Mouse (Mus musculus) adrenal gland, postnatal 36 days (tissue): ENCODE measurements around the gene Zar1. TPM values are rescaled to one million over a fixed set of nuclear protein-coding genes. Genes with fewer than 3 reads are reported as not detected.
"Not testable (repeated sequence)": the region's sequence is repeated elsewhere in the genome, so short reads cannot be mapped to it uniquely, and the experiment has no call there.

ENCODE experiments used
- DNase-seq, 2 experiments: peaks; one replicate each; pipeline ENCODE4 v3.0.0; 2021; ENCODE audit warnings: mixed read lengths in 1 of 2
- long read RNA-seq, 2 experiments: library from polyadenylated mRNA; stranded (forward); transcript quantifications; one replicate each; pipeline ENCODE4 v2.0.0; 2021; ENCODE audit warnings: borderline sequencing depth in 2 of 2
- total RNA-seq, 2 experiments: library from RNA; stranded (reverse); gene quantifications; 2 replicates each; pipeline ENCODE4 v1.2.3; 2021

The Zar1 gene
- under 1 TPM in 1 of 2 experiments, not detected in 1; 0.16 TPM for total RNA-seq
- long read RNA-seq, experiment 1: 0 reads
- long read RNA-seq, experiment 2: 0 reads

DNA sequence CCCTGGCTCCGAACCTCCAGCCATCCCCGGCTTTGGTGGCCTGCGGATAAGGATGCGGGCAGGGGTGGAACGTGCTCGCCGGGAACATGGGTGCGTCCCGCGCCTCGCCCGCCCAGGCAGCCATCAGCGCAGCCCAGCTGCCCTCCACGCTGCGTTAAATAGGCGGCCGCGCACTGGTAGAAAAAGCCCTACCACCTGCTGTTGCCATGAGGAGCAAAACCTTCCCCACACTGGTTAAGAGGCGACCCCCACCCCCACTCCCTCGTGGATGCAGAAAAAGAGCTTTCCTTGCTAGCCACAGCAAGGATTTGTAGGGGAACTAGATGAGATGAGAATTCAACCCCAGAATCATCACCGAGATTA is at the start of gene Zar1:
Gene Zar1 (minus strand): TSS at position 285 of the 363 bp plus-strand sequence.
- DNase-seq: not testable (repeated sequence)

DNA sequence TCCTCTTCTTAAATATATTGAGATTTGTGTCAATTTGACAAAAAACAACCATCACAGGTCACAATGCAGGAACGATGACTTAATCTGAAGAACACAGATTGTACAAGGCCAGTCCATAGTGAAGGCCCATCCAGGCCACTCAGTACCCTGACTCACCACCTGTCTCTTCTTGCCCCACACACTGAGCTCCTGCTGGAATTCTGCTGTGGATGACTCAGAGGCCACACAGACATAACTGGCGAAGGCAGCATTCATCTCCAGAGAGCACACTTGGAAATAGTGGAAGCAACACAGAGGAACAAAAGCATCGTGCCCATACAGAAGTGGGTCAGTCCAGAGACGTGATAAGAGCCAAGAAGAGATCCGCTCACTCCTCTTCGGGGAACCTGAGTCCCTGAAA is 49.0 kb upstream of the Zar1 start:
- DNase-seq: peak; percentile 64 to 68

DNA sequence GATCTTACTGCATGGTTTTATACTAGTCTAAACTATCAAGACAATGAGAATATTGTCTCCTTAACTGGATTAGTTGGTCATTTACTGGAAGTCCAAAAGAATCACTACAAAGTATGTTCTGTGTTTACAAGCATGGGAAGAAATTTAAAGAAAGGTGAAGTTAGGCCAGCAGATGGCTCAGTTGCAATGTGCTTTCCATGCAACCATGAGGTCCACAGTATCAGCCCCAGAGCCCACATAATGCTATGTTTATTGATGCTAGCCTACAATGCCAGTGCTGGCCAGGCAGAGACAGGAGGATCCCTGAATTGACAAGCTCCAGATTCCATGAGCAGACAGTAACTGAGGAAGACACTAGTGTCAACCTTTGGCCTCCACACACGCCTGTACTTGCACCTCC is 40.0 kb upstream of the Zar1 start:
- DNase-seq: no peak

DNA sequence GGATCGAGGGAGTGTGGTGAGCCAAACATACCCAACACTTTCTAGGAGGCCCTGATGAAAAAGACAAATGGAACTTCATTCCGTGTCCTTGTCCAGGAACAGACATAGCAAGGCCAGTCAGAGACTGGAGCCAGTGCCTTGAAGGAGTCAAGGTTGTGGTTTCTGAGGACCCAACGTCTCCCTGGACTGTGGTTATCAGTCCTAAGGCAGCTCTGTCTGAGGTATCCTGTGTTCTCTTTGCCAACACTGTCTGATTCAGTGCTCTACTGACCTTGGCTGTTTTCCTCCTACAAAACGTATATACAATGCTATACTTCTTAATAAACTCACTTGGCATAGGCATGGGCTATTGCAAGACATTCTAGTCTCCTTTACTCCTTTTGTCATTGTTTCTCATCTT is 36.4 kb upstream of the Zar1 start:
- no peak for DNase-seq

DNA sequence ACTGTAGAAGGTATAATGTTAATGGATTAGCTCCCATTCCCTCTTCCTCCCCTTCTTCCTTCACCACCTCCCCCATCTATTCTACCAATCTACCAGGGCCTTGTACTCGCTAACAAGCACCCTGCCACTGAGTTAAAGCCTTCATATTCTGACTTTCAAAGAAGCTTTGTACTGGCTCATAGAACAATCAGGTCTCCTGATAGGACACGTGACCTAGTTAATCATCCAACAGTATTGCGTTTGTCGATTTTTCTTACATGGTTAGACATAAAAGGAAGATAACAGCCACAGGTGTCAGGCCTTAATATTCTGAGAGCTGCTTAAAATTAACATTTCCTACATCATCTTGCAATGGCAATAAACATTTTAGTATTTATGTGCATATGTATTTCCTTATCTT is 22.1 kb upstream of the Zar1 start:
- DNase-seq: no peak

DNA sequence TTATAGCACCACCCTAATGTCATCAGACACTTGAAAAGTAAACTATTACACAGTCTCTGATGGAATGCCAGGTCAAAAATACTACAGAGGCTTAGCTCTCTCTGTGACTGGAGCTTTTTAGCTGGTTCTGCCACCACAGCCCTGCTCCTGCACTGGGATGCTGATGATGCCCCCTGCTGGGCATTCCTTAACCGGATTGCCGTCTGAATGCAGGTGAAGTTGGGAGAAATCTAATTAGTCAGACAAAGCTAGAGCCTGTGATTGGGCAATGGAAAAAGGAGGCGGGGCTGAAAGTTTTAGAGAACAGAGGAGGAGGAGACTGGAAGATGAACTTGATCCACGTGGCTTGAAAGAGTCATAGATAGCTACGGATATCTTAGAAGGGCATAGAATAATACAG is 20.0 kb upstream of the Zar1 start:
- DNase-seq: peak; percentile 76 to 79

DNA sequence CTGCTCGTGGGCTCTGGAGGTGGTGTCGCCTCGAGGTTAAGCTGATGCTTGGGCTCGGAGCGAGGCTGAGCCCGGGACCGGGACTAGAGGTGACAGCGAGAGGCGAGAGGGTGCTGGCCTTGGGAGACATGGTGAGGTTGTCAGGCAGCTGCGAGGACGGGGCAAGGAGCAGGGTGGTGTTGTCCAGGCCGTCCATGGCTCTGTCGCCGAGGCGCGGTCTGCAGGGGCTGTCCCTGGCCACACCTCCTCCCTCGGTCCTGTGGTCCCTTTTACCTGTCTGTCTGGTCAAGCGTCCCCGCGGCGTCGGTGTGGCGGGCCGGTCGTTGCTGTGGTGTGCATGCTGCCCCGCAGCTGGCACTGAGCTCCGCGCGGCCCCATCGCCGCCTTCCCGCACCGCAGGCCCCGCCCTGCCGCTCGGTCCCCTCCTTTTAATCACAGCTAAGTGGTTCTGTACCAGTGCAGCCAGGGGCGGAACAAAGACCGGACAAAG is 6.2 kb upstream of the Zar1 start, which contains the start of gene Gm5868:
Gene Gm5868 (minus strand): TSS at position 360 of the 490 bp plus-strand sequence.
- peak; percentile 20 for DNase-seq

DNA sequence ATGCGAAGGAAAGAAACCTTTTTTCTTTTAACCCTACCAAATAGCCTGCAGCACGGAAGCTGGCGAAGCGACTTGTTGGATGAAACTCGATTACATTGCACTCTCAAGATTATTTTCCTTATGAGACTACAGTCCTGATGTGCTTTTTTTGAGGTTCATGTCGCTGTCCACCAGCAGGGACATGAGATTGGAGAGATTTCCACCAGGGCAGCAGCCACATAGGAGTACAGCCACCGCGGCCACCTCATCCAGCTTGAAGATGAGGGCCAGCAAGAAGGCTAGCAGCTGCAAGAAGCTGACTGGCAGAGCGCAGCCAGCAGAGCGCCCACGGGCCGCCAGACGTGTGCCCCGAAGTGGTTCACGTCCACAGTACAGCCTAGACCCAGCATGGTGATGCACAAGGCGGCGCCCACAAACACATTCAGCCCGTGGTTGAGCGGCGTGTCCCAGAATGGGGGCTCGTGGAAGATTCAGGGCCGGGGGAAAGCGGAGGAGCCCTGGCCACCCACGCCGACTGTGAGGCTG is 5.7 kb upstream of the Zar1 start:
- not testable (repeated sequence) for DNase-seq

DNA sequence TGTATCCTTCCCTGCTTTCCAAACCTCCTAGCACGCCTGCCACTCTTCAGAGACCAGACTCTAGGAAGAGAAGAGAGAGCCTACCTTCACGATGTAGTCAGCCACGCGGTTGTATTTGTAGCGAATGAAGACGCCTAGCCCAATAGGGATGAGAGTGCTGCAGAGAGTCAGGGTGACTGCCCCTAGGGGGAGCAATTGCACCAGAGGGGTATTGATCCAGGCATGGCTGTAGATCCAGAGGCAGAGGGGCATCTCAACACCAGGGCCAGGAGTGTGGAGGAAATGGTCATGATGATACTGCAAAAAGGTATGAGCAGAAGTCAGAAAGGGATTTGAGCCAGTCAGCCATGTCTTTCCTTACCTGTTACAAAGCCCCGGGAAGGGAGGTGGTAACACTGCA is 5.1 kb upstream of the Zar1 start:
- peak; percentile 14 to 23 for DNase-seq

DNA sequence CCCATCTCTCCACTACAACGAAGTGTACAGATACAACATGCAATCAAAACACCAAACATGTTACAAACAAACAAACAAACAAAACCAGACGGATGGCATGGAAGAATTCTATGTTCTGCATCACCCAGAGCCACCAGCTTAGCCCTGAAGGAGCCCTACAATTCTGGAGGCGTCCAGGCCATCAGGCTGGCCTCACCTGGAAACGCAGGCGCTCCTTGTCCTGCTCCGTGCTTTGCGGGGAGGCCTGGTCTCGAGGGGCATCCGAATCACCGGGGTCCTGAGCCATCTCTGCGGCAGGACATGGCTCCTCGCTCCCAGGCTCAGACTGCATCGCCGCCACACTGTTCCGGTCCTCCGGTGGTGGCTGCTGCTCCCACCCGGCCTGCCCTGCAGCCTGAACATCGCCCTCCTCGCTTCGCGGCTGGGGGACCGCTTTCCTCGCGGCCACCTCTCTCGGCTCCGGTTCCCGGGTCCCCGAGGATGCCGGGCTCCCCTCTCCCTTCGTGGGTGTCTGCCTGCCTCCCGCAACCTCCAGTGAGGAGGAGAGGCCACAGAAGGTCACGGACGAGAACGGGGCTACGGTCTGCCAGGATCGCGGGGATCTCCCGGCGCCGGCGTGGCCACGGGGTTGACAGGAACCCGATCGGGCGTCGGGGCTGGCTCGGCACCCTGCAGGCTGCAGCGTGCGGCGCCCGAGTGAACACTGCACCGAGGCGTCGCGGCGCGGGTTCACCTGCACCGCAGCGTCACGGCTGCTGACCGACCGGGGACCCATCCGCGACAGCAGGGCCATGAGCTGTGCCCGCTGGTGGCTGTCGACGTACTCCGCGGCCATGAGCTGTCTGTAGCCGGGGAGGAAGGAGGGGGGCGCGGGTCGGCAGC is 725 bp downstream of the Zar1 start:
- DNase-seq: peak; percentile 14 to 15

DNA sequence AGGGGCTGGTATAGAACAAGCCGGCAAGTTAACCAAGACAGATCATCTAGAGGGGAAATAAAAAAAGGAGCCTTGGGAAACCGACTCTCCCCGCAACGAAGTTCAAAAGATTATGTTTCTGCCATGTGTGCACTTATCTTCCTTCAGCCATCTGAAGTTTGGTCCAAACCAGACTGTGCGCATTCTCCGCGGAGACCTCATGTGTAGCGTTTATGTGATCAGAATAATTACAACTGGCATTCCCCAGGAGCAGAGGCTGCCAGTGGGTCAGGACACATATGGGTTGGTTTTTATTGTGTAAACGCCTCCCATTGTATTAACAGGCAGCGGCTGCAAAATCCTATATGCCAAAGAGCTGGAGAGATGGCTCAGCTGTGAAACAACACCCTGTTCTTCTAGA is 1.5 kb downstream of the Zar1 start:
- DNase-seq: not testable (repeated sequence)

DNA sequence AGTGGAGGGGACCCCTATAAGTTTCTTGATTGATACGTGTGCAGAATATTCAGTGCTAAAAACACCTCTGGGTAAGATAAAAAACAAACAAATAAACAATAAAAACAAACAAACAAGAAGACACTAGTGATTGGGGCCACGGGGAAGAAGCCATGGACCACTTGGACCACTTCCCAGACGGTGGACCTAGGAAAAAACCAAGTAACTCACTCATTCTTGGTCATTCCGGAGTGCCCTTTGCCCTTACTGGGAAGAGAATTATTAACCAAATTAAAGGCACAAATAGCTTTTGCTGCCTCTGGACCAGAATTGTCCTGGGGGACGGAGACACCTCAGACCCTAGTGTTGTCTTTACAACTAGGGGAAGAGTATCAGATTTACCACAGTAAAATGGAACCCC is 15.4 kb downstream of the Zar1 start:
- no peak for DNase-seq

DNA sequence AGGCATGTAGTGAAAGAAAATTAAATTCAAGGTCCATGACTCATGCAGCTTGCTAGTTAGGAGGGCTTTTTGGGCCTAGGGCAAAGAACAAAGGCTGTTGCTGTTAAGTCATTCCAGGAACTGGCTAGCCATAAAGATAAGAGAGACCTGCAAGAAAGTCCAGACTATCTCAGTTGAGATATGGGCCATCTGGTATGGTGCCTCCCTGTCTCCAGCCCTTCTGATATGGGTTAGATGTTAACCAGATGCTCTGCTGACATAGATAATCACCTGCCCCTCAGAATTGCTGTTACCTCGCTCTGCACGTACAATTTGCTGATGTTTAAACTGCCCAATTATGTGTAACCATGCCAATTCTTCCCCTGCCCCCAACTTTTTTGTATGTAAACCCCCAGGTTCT is 17.9 kb downstream of the Zar1 start:
- not testable (repeated sequence) for DNase-seq

DNA sequence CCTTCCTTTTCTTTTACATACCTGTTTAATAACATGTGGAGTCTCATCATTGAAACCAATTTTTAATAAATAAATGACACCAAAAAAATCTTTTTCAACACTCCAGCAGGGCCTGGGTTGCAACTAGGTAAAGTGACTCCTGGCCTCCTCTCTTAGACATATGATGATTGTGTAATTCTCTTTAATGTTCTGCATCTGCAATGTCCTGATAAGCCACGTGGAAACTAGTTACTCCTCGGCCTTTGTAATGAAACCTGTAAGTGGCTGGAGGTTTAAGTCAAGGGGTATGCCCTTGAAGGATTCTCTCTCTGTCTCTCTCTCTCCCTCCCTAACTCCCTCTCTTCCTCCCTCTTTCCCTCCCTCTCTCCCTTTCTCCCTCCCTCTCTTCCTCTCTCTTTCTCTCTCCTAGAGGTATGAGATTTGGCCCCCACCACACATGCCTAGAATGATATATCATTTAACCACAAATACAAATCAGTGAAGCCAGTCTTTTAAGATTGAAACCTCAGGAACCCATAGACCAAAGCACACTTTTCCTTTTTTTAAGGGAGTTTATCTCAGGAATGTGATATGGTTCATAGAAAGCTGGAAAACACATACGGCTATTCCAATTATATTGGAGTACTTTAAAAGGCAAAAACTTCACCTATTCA is 20.0 kb downstream of the Zar1 start:
- no peak for DNase-seq

DNA sequence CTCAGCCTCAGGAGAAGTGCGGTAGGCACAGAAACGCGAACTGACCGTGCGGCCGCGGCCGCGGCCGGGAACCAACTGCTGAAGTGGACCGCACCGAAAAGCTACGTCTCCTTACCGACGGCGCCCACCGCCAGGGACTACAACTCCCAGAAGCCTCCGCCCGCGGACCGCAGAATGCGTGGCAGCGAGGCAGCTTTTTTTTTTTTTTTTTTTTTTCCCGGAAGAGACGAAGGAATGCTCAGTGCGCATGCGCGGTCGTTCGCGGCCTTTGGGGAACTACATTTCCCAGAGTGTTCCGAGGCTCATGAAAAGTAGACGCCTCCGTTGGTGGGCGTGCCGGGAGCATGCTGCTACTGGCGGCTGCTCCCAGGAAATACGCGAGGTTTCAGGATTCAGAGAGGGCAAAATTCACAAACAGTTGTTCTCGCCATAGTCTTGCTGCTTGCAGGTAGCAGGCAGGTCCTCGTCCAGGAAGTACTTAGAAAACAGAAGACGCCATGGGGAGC is 21.5 kb downstream of the Zar1 start, which contains the start of gene Nfxl1:
Gene Nfxl1 (minus strand): TSS at position 141 of the 506 bp plus-strand sequence.
- peak; percentile 97 for DNase-seq

DNA sequence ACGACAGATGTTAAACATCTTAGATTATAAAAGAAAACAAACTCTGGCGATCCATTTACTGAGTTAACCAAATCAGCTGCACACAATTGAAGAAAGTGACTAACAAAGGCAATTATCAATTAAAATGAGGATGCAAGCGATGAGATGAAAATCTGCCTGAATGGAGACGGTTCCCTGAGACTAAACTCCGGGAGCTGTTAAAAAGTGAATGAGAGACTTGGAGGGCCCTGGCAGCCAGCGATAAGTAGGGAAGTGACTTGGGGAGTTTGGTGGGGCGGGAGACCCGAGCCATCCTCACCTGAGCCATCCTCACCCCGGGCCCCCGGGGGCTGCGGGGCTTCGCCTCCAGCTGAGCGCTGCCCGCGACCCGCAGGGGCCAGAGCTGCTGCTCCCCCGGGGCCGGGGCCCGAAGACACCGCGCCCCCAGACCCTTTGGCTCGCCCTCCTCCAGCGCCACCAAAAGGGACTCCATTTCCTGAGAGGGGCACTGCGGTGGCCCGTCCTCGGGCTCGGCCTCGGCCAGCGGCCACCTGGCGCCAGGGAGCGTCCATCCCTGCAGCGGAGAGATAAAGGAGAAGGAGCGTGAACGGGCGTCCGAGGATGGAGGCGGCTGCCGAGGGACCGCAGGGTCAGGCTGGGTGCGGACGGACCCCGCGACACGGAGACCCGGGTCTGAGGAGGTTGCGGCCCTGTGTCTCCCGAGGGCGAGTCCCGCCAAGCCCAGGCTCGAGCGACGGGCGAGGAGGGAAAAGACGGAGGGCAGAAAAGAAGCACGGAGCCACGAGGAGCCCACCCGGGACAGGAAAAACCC is 22.1 kb downstream of the Zar1 start:
- DNase-seq: peak in 1 of 2 experiments; percentile 36

DNA sequence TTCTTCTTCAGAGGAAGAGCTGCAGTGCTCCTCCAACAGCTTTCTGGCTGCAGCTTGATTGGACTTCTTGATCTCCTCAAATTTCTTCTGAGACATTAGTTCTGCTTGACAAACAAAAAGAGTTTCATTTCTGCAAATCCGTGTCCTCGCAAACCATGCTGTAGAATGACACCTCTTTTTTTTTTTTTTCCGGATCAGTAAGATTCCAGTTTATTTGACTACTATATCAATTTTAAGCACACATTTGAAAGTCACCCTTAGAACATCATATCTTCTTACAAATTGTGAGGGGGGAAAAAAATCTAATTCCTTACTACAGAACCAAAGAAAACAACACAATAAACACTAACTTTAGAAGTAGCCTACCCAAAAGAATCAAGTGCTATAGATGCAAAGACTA is 24.8 kb downstream of the Zar1 start:
- no peak for DNase-seq

DNA sequence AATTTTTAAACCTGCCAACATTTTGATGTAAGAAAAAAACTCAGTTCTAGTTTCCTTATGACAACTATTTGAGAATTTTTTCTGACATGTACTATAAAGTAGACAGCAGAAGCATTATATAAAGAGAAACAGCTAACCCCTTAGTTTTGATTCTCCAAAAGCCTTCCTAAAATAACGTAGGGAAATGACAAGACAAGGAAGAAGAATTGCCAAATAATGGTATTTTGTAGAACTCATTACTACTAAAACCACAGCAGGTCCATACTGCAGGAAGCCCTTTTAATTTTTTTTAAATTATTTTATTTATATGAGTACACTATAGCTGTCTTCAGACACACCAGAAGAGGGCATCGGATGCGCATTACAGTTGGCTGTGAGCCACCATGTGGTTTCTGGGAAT is 29.8 kb downstream of the Zar1 start:
- DNase-seq: no peak

DNA sequence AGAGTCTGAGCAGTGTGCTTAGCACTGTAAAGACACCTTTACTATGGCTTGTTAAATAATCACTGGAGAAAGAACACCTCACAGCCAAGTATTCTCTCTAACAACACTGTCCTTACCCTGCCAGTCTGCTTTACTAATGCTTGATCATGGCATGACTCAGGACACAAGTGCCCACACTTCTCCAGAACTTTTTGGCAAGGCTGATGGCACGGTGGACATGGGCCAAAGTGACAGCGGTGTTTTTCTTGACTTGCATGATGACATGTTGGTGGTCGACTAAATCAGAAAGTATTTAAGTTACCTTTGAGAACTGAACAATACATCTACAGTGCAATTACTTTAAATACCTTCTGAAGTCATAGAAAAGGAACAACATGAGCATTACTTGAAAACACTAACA is 52.2 kb downstream of the Zar1 start:
- DNase-seq: peak; percentile 65 to 67
